Mouse (Mus musculus) thymus, adult 2 months (tissue): ENCODE results near the gene Zfp609. TPM values are rescaled to one million over a fixed set of nuclear protein-coding genes. Genes with fewer than 3 reads are reported as not detected.

Source experiments
- DNase-seq: peaks from one replicate; pipeline ENCODE4 v3.0.0; 2021
- H3K27ac ChIP-seq: fragments of 200-500 bp; 2 replicates; pipeline ENCODE4 v1.5.1; 2012; ENCODE audit warnings: low read length, control low read depth; ENCODE audit not compliant: control insufficient read depth, insufficient read depth
- H3K27me3 ChIP-seq: fragments of 200-500 bp; 2 replicates; pipeline ENCODE4 v1.6.1; 2012; ENCODE audit warnings: mild to moderate bottlenecking, low read length, moderate library complexity, mixed read lengths; ENCODE audit not compliant: control insufficient read depth, insufficient read depth
- H3K36me3 ChIP-seq: fragments of 200-500 bp; 2 replicates; pipeline ENCODE4 v1.6.1; 2012; ENCODE audit warnings: mild to moderate bottlenecking, low read length, moderate library complexity; ENCODE audit not compliant: control insufficient read depth, insufficient read depth
- H3K4me1 ChIP-seq: fragments of 200-500 bp; replicated peaks from 2 replicates; pipeline ENCODE4 v1.6.1; 2012; ENCODE audit warnings: low read length; ENCODE audit not compliant: control insufficient read depth, insufficient read depth
- H3K4me3 ChIP-seq: fragments of 200-500 bp; 2 replicates; pipeline ENCODE4 v1.5.1; 2012; ENCODE audit warnings: mild to moderate bottlenecking, low read length, control low read depth, moderate library complexity; ENCODE audit not compliant: control insufficient read depth, insufficient read depth
- CTCF ChIP-seq: fragments of 200-500 bp; IDR thresholded peaks from 2 replicates; pipeline ENCODE4 v1.5.1; 2012; ENCODE audit warnings: mild to moderate bottlenecking, control low read depth, low read length, moderate library complexity, borderline replicate concordance; ENCODE audit not compliant: control insufficient read depth, poor library complexity, insufficient read depth; ENCODE audit errors: extremely low read depth
- POLR2A ChIP-seq: fragments of 200-500 bp; IDR thresholded peaks from 2 replicates; pipeline ENCODE4 v1.6.1; 2012; ENCODE audit warnings: mild to moderate bottlenecking, low read length, control low read depth, moderate library complexity; ENCODE audit not compliant: control insufficient read depth, poor library complexity, insufficient read depth; ENCODE audit errors: extremely low read depth
- WGBS: fragments of 180-500 bp; shearing (Covaris S2); methylation state at CpG from one replicate; pipeline ENCODE4 v1.1.7; 2018; 5-methylcytosine and 5-hydroxymethylcytosine counted together
- polyA plus RNA-seq: library from polyadenylated mRNA; depleted of rRNA; stranded (reverse); fragments of >200 nt; gene quantifications from 2 replicates; pipeline ENCODE4 v1.2.3, GENCODE M21; 2012

Zfp609 gene
- polyA plus RNA-seq, 1 experiment: 8.0 TPM

DNA sequence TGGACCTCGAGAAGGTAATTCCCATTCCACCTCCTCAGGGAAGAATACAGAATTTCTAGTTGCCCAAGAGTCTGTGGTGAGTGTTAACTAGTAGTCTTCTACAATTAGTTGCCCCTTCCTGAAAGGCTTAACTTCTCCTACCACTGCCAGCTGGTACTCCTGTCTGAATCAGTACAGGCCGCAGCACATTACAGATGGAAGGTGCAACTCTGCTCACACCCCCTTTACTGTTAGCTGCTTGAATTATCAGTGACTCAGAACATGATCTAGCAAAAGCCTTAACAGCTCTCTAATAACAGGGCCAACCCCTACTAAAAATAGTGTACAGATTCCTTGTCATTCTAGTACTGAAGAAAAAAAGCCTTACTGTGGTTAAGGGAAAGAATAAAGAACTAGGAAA lies 31.7 kb downstream of the Zfp609 start:
- TF ChIP-seq CTCF: no peak
- TF ChIP-seq POLR2A: no peak
- no peak for DNase-seq
- no peaks in the 10 kb centered on the region for H3K27me3 ChIP-seq

DNA sequence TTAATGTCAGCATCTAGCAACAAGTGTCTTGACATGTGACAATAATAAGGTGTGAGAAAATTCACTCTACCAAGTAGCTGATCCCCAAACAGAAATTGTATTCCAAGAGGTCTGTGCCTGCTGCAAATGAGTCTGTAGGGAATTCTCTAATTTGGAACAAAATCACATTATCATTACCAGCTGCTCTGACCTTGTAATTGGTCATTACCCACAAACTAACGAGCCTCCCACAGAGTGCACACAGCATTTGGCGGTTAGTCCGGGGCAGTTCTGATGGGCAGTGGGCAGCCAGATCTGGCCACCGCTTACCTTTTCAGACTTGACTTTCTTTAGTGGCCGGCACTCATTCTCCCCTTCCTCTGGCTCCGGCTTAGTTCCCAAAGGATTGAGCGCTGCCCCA lies 33.1 kb downstream of the Zfp609 start:
- Histone ChIP-seq H3K4me1 (no peaks in the 10 kb centered on the region), H3K36me3 (no peaks in the 10 kb centered on the region), H3K27me3 (no peaks in the 10 kb centered on the region), H3K27ac (no peak overlapping the region), H3K4me3 (no peak overlapping the region)
- TF ChIP-seq CTCF: no peak
- no peak for TF ChIP-seq POLR2A
- 98% methylated on average over 7 of the region's 7 CpGs for WGBS
- DNase-seq: no peak

More for the DNA sequence above, 31.7 kb downstream of the Zfp609 start:
- H3K4me1 ChIP-seq: no peaks in the 10 kb centered on the region
- H3K27ac ChIP-seq: no peak overlapping the region
- no peaks in the 10 kb centered on the region for H3K36me3 ChIP-seq
- no peak overlapping the region for H3K4me3 ChIP-seq
- WGBS: 94% methylated on average over 2 of the region's 2 CpGs

DNA sequence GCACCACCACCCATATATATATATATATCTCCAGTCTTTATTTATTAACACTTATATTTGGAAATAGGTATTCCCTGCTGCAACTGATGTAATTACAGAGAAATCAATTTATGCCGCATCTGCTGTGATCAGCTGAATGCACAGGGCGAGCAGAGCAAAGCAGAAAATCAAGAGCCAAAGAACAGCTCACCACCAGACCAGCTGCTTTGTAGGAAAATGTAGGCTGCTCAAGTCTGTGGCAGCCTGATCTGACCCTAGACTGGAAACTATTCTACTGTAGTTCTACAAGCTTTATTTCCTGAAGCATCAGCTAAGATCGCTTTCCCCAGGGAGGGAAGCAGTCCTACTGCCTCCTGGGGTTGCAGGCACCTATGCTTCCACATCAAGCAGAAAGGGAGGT lies 33.9 kb downstream of the Zfp609 start:
- 77% methylated on average over 3 of the region's 3 CpGs for WGBS
- Histone ChIP-seq H3K27me3 (no peaks in the 10 kb centered on the region), H3K4me1 (no peaks in the 10 kb centered on the region), H3K27ac (no peak overlapping the region), H3K4me3 (no peak overlapping the region), H3K36me3 (no peaks in the 10 kb centered on the region)
- DNase-seq: no peak
- TF ChIP-seq CTCF (no peak), POLR2A (no peak)

DNA sequence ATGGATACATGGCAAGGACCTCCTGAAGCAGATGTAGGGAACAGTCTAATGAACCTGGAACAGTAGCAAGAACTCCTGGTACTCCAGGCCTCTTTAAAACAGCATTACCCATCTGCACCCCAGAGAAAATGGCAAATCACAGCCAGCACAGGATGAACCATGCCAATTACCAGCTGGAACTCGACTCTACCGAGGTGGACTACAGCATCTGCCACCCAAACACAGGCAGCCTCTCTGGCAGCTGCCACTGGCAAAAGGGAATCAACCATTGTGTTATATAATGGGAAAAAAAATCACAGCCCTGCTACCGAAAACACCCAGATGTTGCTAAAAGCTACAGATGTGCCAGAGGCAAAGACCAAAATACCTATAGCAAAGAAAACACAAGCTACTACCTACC lies 34.3 kb downstream of the Zfp609 start:
- Histone ChIP-seq H3K4me1 (no peaks in the 10 kb centered on the region), H3K27ac (no peak overlapping the region), H3K27me3 (no peaks in the 10 kb centered on the region), H3K36me3 (no peaks in the 10 kb centered on the region), H3K4me3 (no peak overlapping the region)
- WGBS: 92% methylated on average over 3 of the region's 3 CpGs
- no peak for DNase-seq
- no peak for TF ChIP-seq CTCF
- no peak for TF ChIP-seq POLR2A

DNA sequence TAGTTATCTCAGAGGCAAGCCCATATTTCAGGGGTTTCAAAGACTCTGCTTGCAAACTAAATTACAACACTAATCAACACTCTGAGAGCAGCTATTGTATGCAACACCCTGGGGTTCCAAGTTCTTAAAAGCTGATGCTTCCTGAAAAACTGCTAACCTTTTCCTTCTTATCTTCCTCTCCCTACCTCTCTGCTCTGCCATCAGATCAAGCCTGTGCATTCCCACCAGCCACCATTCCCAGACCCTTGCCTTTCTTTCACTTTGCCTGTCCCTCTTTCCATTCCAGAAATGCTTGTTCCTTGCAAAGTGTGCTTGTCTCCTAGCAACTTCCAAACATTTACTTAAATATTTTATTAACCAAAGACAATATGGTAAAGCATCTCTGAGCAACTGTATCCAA lies 35.5 kb downstream of the Zfp609 start:
- H3K27ac ChIP-seq: no peak overlapping the region
- no peaks in the 10 kb centered on the region for H3K36me3 ChIP-seq
- no peak for DNase-seq
- no peak for TF ChIP-seq CTCF
- no peak for TF ChIP-seq POLR2A
- no peak overlapping the region for H3K4me3 ChIP-seq
- no peaks in the 10 kb centered on the region for H3K4me1 ChIP-seq
- H3K27me3 ChIP-seq: no peaks in the 10 kb centered on the region

DNA sequence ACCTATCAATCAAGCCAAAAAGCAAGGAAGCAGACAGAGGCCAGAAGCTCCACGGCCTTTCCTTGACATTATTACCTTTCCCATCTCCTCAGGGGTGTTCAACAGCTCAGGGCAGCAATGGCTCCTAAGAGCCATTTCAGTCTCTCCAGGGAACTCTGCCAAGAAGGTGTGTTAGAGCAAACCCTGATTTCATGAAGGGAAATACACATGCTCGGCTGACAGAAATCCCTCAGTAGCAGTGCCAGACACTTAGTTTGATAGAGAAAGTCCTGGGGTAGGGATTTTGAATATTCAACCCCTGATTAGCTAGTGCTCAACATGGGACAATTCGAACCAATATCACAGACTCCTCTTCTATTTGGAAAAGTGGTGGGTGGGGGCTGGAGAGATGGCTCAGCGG lies 36.3 kb downstream of the Zfp609 start:
- no peaks in the 10 kb centered on the region for H3K4me1 ChIP-seq
- no peak for DNase-seq
- H3K4me3 ChIP-seq: no peak overlapping the region
- WGBS: 95% methylated on average over 4 of the region's 4 CpGs
- H3K27me3 ChIP-seq: no peaks in the 10 kb centered on the region
- TF ChIP-seq POLR2A: no peak
- no peak for TF ChIP-seq CTCF
- H3K36me3 ChIP-seq: no peaks in the 10 kb centered on the region
- H3K27ac ChIP-seq: no peak overlapping the region

DNA sequence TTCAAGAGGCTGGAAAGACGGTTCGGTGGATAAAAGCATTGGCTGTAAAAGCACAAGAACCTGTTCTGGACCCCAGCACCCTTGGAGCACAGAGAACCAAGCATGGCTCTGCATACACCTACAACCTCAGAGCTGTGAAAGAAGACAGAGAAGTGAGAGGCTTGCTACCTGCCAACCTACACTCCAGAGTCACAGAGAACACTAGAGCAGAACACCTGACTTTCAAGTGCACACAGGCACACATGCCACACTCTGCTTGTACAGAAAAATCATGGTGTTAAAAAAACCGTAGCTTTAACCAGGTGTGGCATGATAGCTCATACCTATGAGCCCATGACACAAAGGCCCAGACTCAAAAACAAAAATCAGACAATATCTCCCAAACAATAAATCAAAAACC lies 37.6 kb downstream of the Zfp609 start:
- TF ChIP-seq POLR2A: no peak
- TF ChIP-seq CTCF: no peak
- H3K36me3 ChIP-seq: no peaks in the 10 kb centered on the region
- WGBS: 95% methylated on average over 3 of the region's 3 CpGs
- no peaks in the 10 kb centered on the region for H3K27me3 ChIP-seq
- no peaks in the 10 kb centered on the region for H3K4me1 ChIP-seq
- DNase-seq: no peak
- H3K4me3 ChIP-seq: no peak overlapping the region
- H3K27ac ChIP-seq: no peak overlapping the region
